ENCODE assay signal across 8 mouse cellular contexts in the genomic region with DNA sequence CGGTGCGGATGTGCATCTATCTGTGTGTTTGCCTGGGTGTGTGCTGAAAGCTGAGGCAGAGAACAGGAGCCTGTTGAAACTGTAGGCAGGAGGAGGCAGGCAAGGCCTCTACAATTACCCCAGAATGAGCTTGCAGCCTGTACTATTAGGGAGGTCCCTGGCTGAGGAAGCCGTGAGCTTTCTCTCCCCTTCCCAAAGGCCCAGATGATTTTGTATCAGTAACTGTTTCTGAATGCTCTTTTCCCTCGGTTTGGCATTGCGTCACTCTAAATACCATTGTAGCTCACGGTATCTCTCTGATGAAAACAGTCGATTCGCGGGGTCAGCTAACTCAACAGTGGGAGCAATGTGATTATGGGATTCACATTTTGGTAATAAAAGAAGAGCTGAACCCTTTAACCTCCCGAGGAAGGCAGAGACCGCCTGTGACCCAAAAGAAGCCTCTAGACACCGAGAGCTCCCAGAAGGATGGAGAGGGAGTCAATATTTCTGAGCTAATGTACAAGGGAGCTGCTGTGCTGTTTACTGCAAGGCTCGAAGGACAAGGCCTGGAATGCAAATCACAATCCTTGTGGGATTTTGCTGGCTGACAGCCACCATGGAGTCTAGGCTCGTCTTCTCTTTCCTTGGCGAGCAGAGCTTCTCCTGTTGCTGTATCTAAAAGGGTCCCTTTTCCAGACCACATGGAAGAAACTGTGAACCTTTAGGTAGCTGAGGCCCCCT.
DNase-seq lines count a peak whose midpoint lies in the region; ATAC-seq and TF ChIP-seq lines count a peak whose summit lies in the region.

No protein-coding gene starts in this region.

- ATAC-seq in kidney, embryonic 15.5 days (replicated peaks; ENCODE audit: low FRiP score): no peak
- ATAC-seq in frontal cortex, adult (ENCODE audit: low TSS enrichment): no peak

- no peak overlapping the region for H3K4me2 ChIP-seq in kidney, embryonic 15.5 days

- intact Hi-C loops in gastrocnemius, adult 2 months (cut with DNase I): no loop called here

- H3K27me3 ChIP-seq in kidney, embryonic 15.5 days: no peaks in the 10 kb centered on the region

- H3K27ac ChIP-seq in gastrocnemius, adult 2 months: peak overlapping the region; percentile 82
- peak overlapping the region; percentile 61 for H3K27ac ChIP-seq in kidney, embryonic 15.5 days

- DNase-seq in kidney, adult 18-20 months: peak; percentile 13
- DNase-seq in kidney, adult 11 months: no peak
- DNase-seq in NIH3T3 (ENCODE audit: low read depth): peak; percentile 75
- DNase-seq in gastrocnemius, adult 2 months: peak; percentile 69
- DNase-seq in layer of hippocampus, postnatal 10 days (ENCODE audit: low spot score in 2 of 2): no peak
- DNase-seq in retina, postnatal 1 day: no peak

- H3K9ac ChIP-seq in kidney, embryonic 15.5 days: no peak overlapping the region

- H3K9me3 ChIP-seq in kidney, embryonic 15.5 days (replicated peaks): no peaks in the 10 kb centered on the region

- H3K36me3 ChIP-seq in kidney, embryonic 15.5 days: no peaks in the 10 kb centered on the region

- 59% methylated on average over 15 of the region's 15 CpGs for WGBS in kidney, embryonic 15.5 days

- peaks cover 41% of the 10 kb centered on the region for H3K4me1 ChIP-seq in kidney, embryonic 15.5 days

- no peak for TF ChIP-seq CTCF in gastrocnemius, adult 2 months (IDR thresholded peaks at IDR 0.05)

- peak overlapping the region; percentile 32 for H3K4me3 ChIP-seq in gastrocnemius, adult 2 months
- H3K4me3 ChIP-seq in kidney, embryonic 15.5 days (replicated peaks): no peak overlapping the region

Comparison
In these comparisons a context has a peak if more than half of its experiments do, and no peak if none do; other contexts are left out.
1. DNase-seq: peak in kidney, adult 18-20 months (single experiment), NIH3T3 (single experiment) and gastrocnemius, adult 2 months (single experiment); none in kidney, adult 11 months (single experiment), layer of hippocampus, postnatal 10 days (0 of 2) and retina, postnatal 1 day (single experiment).